Mouse (Mus musculus): ENCODE measurements around the gene Sox6. TPM values are rescaled to one million over a fixed set of nuclear protein-coding genes. Genes with fewer than 3 reads are reported as not detected.

Gene Sox6
- total and polyA plus RNA-seq, 3 experiments = 0.09 to 1.3 (median 0.90) TPM

DNA sequence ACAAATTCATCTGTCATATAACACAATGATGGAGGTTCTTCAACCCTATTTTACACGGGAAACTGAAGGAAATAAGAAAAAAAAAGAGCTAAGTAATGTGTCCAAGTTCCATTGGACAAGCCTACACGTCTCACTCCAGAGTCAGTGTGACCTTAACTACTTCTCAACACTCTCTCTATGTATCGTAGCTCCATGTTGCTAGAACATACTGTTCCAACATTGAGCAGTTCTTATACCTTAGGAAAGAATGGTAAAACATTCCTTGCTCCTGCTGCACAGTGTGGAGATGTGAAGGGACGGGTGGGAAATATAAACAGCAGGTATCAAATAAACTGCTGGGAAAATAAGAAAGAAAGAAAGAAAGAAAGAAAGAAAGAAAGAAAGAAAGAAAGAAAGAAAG, 209.3 kb downstream of the Sox6 start:
- H3K9me3 ChIP-seq (replicated peaks; ENCODE audit: low read length) = no peaks in the 10 kb centered on the region
- dilution Hi-C loops (cut with MboI; ENCODE audit: extremely low pct_ligation_motif_present, extremely low pct_unique_long_range_greater_than_20kb, low sequenced_read_pairs) (no loop called here), in situ Hi-C loops (cut with MboI; ENCODE audit: low pct_ligation_motif_present, low pct_unique_long_range_greater_than_20kb, low sequenced_read_pairs) (no loop called here)
- no peak for DNase-seq (ENCODE audit: extremely low read depth)
- TF ChIP-seq USF1 (IDR thresholded peaks at IDR 0.05; ENCODE audit: low read depth, low read length) = no peak
- TF ChIP-seq KAT2A (IDR thresholded peaks at IDR 0.05; ENCODE audit: insufficient replicate concordance, low read length) = no peak
- TF ChIP-seq HCFC1 (IDR thresholded peaks at IDR 0.05; ENCODE audit: low read depth, low read length) = no peak
- H3K4me2 ChIP-seq (ENCODE audit: insufficient read depth, low read depth, poor library complexity, severe bottlenecking) = no peak overlapping the region
- H3K4me3 ChIP-seq (replicated peaks in 1 of 3; ENCODE audit: low read depth in 2 of 3, low read length in 2 of 3, poor library complexity in 1 of 3) = no peak overlapping the region
- H3K79me2 ChIP-seq (replicated peaks; ENCODE audit: control insufficient read depth, extremely low read depth, insufficient read depth, poor library complexity, severe bottlenecking) = no peaks in the 10 kb centered on the region
- no peaks in the 10 kb centered on the region for H3K36me3 ChIP-seq (replicated peaks in 1 of 2; ENCODE audit: control insufficient read depth in 1 of 2, insufficient read depth in 1 of 2, low read length in 1 of 2)
- H3K4me1 ChIP-seq (ENCODE audit: control insufficient read depth in 1 of 2, insufficient read depth in 2 of 2) = no peaks in the 10 kb centered on the region
- no peak overlapping the region for H3K9ac ChIP-seq (ENCODE audit: insufficient read depth, low read depth)
- no peaks in the 10 kb centered on the region for H3K27me3 ChIP-seq (replicated peaks)
- H3K27ac ChIP-seq (ENCODE audit: insufficient read depth, low read depth) = no peak overlapping the region

GRCm38 (mm10) chr7:115825295-115825694, 213.3 kb downstream of the Sox6 start:
- Histone ChIP-seq H3K36me3 (replicated peaks in 1 of 2; ENCODE audit: control insufficient read depth in 1 of 2, insufficient read depth in 1 of 2, low read length in 1 of 2) (no peaks in the 10 kb centered on the region), H3K79me2 (replicated peaks; ENCODE audit: control insufficient read depth, extremely low read depth, insufficient read depth, poor library complexity, severe bottlenecking) (no peaks in the 10 kb centered on the region), H3K4me1 (ENCODE audit: control insufficient read depth in 1 of 2, insufficient read depth in 2 of 2) (no peaks in the 10 kb centered on the region), H3K9ac (ENCODE audit: insufficient read depth, low read depth) (no peak overlapping the region), H3K27ac (ENCODE audit: insufficient read depth, low read depth) (no peak overlapping the region), H3K9me3 (replicated peaks; ENCODE audit: low read length) (no peaks in the 10 kb centered on the region), H3K4me3 (replicated peaks in 1 of 3; ENCODE audit: low read depth in 2 of 3, low read length in 2 of 3, poor library complexity in 1 of 3) (no peak overlapping the region), H3K27me3 (replicated peaks) (no peaks in the 10 kb centered on the region), H3K4me2 (ENCODE audit: insufficient read depth, low read depth, poor library complexity, severe bottlenecking) (no peak overlapping the region)
- dilution Hi-C loops (cut with MboI; ENCODE audit: extremely low pct_ligation_motif_present, extremely low pct_unique_long_range_greater_than_20kb, low sequenced_read_pairs) = no loop called here
- no peak for TF ChIP-seq CTCF (conservative IDR thresholded peaks at IDR 0.05 in 1 of 2, IDR thresholded peaks at IDR 0.05 in 1 of 2; ENCODE audit: low read depth in 2 of 2, low read length in 2 of 2)
- TF ChIP-seq USF1 (IDR thresholded peaks at IDR 0.05; ENCODE audit: low read depth, low read length) = no peak
- TF ChIP-seq NRF1 (IDR thresholded peaks at IDR 0.05; ENCODE audit: low read depth, low read length) = no peak
- TF ChIP-seq ZNF384 (IDR thresholded peaks at IDR 0.05; ENCODE audit: low read depth, low read length) = no peak
- no peak for TF ChIP-seq ZKSCAN1 (IDR thresholded peaks at IDR 0.05; ENCODE audit: borderline replicate concordance, low read depth, low read length)
- no peak for TF ChIP-seq MXI1 (IDR thresholded peaks at IDR 0.05; ENCODE audit: low read depth, low read length)
- TF ChIP-seq MAFK (IDR thresholded peaks at IDR 0.05; ENCODE audit: insufficient replicate concordance, low read length) = no peak
- no peak for TF ChIP-seq SIN3A (IDR thresholded peaks at IDR 0.05; ENCODE audit: low read length)
- no peak for TF ChIP-seq ELF1 (IDR thresholded peaks at IDR 0.05; ENCODE audit: low read depth, low read length)
- no peak for TF ChIP-seq TBP (conservative IDR thresholded peaks at IDR 0.05; ENCODE audit: low read depth, low read length)
- no peak for TF ChIP-seq ZMIZ1 (IDR thresholded peaks at IDR 0.05; ENCODE audit: low read depth, low read length)
- TF ChIP-seq MEF2A (IDR thresholded peaks at IDR 0.05; ENCODE audit: borderline replicate concordance, low read depth, low read length) = no peak
- TF ChIP-seq CHD2 (IDR thresholded peaks at IDR 0.05; ENCODE audit: low read length) = no peak
- no peak for TF ChIP-seq USF2 (conservative IDR thresholded peaks at IDR 0.05; ENCODE audit: low read depth, low read length)
- no peak for TF ChIP-seq MAZ (IDR thresholded peaks at IDR 0.05; ENCODE audit: low read depth, low read length)
- no peak for DNase-seq (ENCODE audit: extremely low read depth)
- in situ Hi-C loops (cut with MboI; ENCODE audit: low pct_ligation_motif_present, low pct_unique_long_range_greater_than_20kb, low sequenced_read_pairs) = no loop called here
